Mouse (Mus musculus): Measurements from ENCODE around the gene Atxn10. TPM values are rescaled to one million over a fixed set of nuclear protein-coding genes. Genes with fewer than 3 reads are reported as not detected.

Atxn10 gene
- total and polyA plus RNA-seq, 2 experiments from 2014 or later, result 271 to 519 TPM

DNA sequence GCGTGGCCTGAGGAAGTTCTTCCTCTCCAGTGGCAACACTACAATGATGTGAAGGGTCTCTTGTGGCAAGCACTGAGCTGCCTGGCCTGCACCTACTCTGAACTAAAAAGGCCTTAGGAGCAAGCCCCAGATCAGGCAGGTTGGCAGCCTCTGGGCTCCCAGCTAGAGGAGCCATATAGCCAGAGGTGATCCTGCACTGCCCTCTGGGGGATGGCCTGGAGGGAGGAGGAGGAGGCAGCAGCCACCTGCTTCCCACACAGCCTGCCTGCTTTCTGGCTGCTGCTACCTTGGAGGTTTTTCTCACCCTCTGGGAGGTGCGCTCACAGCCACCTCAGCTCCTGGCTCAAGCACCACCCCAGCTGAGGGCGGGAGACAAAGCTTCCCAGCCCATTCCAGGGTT, 144.6 kb downstream of the Atxn10 start:
- H3K4me3 ChIP-seq (ENCODE audit: low read depth, low read length), result no peak overlapping the region
- no peak overlapping the region for H3K27ac ChIP-seq (ENCODE audit: low read depth, low read length)
- H3K4me1 ChIP-seq (ENCODE audit: insufficient read depth, low read length), result no peaks in the 10 kb centered on the region
- no peak overlapping the region for H3K4me2 ChIP-seq (ENCODE audit: low read depth, low read length, poor library complexity, severe bottlenecking)
- TF ChIP-seq CTCF (IDR thresholded peaks at IDR 0.05), result peak; percentile 62
- no peak overlapping the region for H3K9ac ChIP-seq (replicated peaks; ENCODE audit: low read length, poor library complexity, severe bottlenecking)
- ATAC-seq (ENCODE audit: low FRiP score), result no peak
- no peak for DNase-seq (ENCODE audit: low spot score)
- WGBS, result 28% methylated on average over 3 of the region's 3 CpGs
- H3K9me3 ChIP-seq (ENCODE audit: low read length), result 0 out of 2 replicates have a peak, but pooled peaks cover 3% of the 10 kb centered on the region
- H3K27me3 ChIP-seq (ENCODE audit: insufficient read depth, low read length), result no peaks in the 10 kb centered on the region
- no peaks in the 10 kb centered on the region for H3K36me3 ChIP-seq (ENCODE audit: insufficient read depth, low read length)

DNA sequence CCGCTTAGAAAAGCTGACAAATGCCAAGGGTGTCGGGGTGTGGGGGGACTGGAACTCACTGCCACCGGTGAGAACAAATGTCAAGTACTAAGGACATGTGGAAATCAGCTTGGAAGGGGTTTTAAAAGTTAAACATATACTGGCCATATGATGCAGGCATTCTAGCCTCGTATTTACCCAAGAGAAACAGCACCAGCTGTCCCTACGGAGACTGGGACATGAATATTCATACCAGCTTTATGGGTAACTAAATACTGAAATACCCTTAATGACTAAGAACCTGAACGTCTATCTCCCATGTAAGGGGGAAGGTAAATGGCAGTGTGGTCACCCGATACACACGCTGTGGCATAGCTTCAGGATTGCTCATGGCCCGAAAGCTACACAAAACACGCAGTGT, 152.9 kb downstream of the Atxn10 start:
- no peak for ATAC-seq (ENCODE audit: low FRiP score)
- no peak for DNase-seq (ENCODE audit: low spot score)
- H3K4me2 ChIP-seq (ENCODE audit: low read depth, low read length, poor library complexity, severe bottlenecking), result no peak overlapping the region
- TF ChIP-seq CTCF (IDR thresholded peaks at IDR 0.05), result no peak
- no peaks in the 10 kb centered on the region for H3K27me3 ChIP-seq (ENCODE audit: insufficient read depth, low read length)
- no peak overlapping the region for H3K4me3 ChIP-seq (ENCODE audit: low read depth, low read length)
- no peaks in the 10 kb centered on the region for H3K36me3 ChIP-seq (ENCODE audit: insufficient read depth, low read length)
- H3K9me3 ChIP-seq (ENCODE audit: low read length), result 0 out of 2 replicates have a peak, but pooled peaks cover 3% of the 10 kb centered on the region
- 76% methylated on average over 10 of the region's 10 CpGs for WGBS
- H3K4me1 ChIP-seq (ENCODE audit: insufficient read depth, low read length), result no peaks in the 10 kb centered on the region; the same call in 1 of the 2 replicates
- no peak overlapping the region for H3K27ac ChIP-seq (ENCODE audit: low read depth, low read length)
- no peak overlapping the region for H3K9ac ChIP-seq (replicated peaks; ENCODE audit: low read length, poor library complexity, severe bottlenecking)

- no peaks in the 10 kb centered on the region for H3K27me3 ChIP-seq (ENCODE audit: insufficient read depth, low read length)
- H3K9me3 ChIP-seq (ENCODE audit: low read length), result 0 out of 2 replicates have a peak, but pooled peaks cover 2% of the 10 kb centered on the region
- 33% methylated on average over 7 of the region's 7 CpGs for WGBS
- no peak for DNase-seq (ENCODE audit: low spot score)
- no peak overlapping the region for H3K4me3 ChIP-seq (ENCODE audit: low read depth, low read length)
- no peak overlapping the region for H3K4me2 ChIP-seq (ENCODE audit: low read depth, low read length, poor library complexity, severe bottlenecking)
- ATAC-seq (ENCODE audit: low FRiP score), result no peak
- peaks cover 3% of the 10 kb centered on the region; the same call in 1 of the 2 replicates for H3K4me1 ChIP-seq (ENCODE audit: insufficient read depth, low read length)
- no peak overlapping the region for H3K27ac ChIP-seq (ENCODE audit: low read depth, low read length)
- TF ChIP-seq CTCF (IDR thresholded peaks at IDR 0.05), result no peak
- no peak overlapping the region for H3K9ac ChIP-seq (replicated peaks; ENCODE audit: low read length, poor library complexity, severe bottlenecking)
- no peaks in the 10 kb centered on the region for H3K36me3 ChIP-seq (ENCODE audit: insufficient read depth, low read length)
These were observed 153.7 kb downstream of the Atxn10 start for GRCm38 (mm10) chr15:85489751-85490150.

DNA sequence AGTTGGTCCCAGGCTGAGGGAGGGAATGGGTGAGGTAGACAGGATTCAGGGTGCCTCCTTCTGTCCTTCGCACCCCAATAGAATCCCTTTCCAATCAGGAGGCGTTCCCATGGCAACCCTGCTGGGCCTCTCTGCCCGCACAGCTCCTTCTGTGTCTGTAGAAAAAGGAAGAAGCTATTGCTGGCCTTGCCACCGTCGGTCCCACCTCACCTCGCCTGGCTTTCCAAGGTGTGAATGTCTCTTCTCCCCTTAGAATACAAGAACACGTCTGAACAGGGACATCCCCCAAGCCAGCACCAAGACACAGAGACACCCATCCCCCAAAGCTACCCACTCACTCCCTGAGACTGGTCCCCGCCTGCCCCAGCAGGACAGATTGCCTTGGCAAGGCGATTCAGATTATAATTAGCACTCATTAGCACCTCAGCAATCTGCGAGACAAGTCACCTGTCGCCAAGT, 158.1 kb downstream of the Atxn10 start:
- peaks cover 3% of the 10 kb centered on the region; the same call in 1 of the 2 replicates for H3K4me1 ChIP-seq (ENCODE audit: insufficient read depth, low read length)
- 7% methylated on average over 11 of the region's 11 CpGs for WGBS
- H3K4me2 ChIP-seq (ENCODE audit: low read depth, low read length, poor library complexity, severe bottlenecking), result no peak overlapping the region
- no peaks in the 10 kb centered on the region for H3K9me3 ChIP-seq (ENCODE audit: low read length)
- 0 out of 2 replicates have a peak overlapping the region, but pooled peaks have one; percentile 8 for H3K9ac ChIP-seq (replicated peaks; ENCODE audit: low read length, poor library complexity, severe bottlenecking)
- peak; percentile 54; the same call in 1 of the 2 replicates for ATAC-seq (ENCODE audit: low FRiP score)
- DNase-seq (ENCODE audit: low spot score), result peak; percentile 76
- H3K4me3 ChIP-seq (ENCODE audit: low read depth, low read length), result no peak overlapping the region
- no peak for TF ChIP-seq CTCF (IDR thresholded peaks at IDR 0.05)
- peak overlapping the region; percentile 55 for H3K27ac ChIP-seq (ENCODE audit: low read depth, low read length)
- H3K27me3 ChIP-seq (ENCODE audit: insufficient read depth, low read length), result no peaks in the 10 kb centered on the region
- H3K36me3 ChIP-seq (ENCODE audit: insufficient read depth, low read length), result no peaks in the 10 kb centered on the region

- no peak for TF ChIP-seq CTCF (IDR thresholded peaks at IDR 0.05)
- H3K9ac ChIP-seq (replicated peaks; ENCODE audit: low read length, poor library complexity, severe bottlenecking), result no peak overlapping the region
- no peak overlapping the region for H3K27ac ChIP-seq (ENCODE audit: low read depth, low read length)
- H3K36me3 ChIP-seq (ENCODE audit: insufficient read depth, low read length), result no peaks in the 10 kb centered on the region
- no peaks in the 10 kb centered on the region for H3K9me3 ChIP-seq (ENCODE audit: low read length)
- peaks cover 3% of the 10 kb centered on the region; the same call in 1 of the 2 replicates for H3K4me1 ChIP-seq (ENCODE audit: insufficient read depth, low read length)
- ATAC-seq (ENCODE audit: low FRiP score), result no peak
- no peak overlapping the region for H3K4me2 ChIP-seq (ENCODE audit: low read depth, low read length, poor library complexity, severe bottlenecking)
- H3K4me3 ChIP-seq (ENCODE audit: low read depth, low read length), result no peak overlapping the region
- DNase-seq (ENCODE audit: low spot score), result no peak
- H3K27me3 ChIP-seq (ENCODE audit: insufficient read depth, low read length), result no peaks in the 10 kb centered on the region
- 75% methylated on average over 4 of the region's 4 CpGs for WGBS
These were observed 161.5 kb downstream of the Atxn10 start for GRCm38 (mm10) chr15:85497548-85497947.

DNA sequence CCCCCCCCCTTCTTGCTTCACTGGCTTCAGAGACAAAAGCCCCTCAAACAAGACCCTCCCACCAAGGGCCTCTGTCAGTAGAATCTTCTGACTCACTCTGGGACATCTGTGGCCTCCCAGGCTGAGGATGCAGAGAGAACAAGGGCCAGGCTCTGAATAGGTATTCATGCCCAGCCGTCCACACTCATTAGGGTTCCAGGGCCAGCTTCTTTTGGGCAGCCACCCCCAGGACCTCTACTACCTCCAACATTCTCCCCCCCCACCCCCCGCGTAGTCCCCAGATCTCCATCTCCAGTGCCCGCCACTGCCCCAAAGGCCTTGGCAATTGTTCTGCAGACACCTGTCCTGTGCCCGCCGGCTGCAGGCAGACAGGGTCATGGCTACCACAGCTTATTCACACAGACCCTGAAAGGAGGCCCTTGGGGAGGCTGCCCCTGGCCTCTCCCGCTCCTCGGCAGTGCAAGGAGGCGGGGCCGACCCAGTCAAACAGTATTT, 162.0 kb downstream of the Atxn10 start:
- Histone ChIP-seq H3K4me2 (ENCODE audit: low read depth, low read length, poor library complexity, severe bottlenecking) (no peak overlapping the region), H3K4me1 (ENCODE audit: insufficient read depth, low read length) (peaks cover 3% of the 10 kb centered on the region; the same call in 1 of the 2 replicates), H3K9ac (replicated peaks; ENCODE audit: low read length, poor library complexity, severe bottlenecking) (no peak overlapping the region), H3K9me3 (ENCODE audit: low read length) (no peaks in the 10 kb centered on the region), H3K27me3 (ENCODE audit: insufficient read depth, low read length) (no peaks in the 10 kb centered on the region), H3K27ac (ENCODE audit: low read depth, low read length) (no peak overlapping the region), H3K4me3 (ENCODE audit: low read depth, low read length) (no peak overlapping the region), H3K36me3 (ENCODE audit: insufficient read depth, low read length) (no peaks in the 10 kb centered on the region)
- ATAC-seq (ENCODE audit: low FRiP score), result peak; percentile 65; the same call in 1 of the 2 replicates
- DNase-seq (ENCODE audit: low spot score), result peak; percentile 64
- TF ChIP-seq CTCF (IDR thresholded peaks at IDR 0.05), result no peak
- 17% methylated on average over 8 of the region's 10 CpGs for WGBS
